Mouse (Mus musculus) forebrain, embryonic 13.5 days (tissue): ENCODE measurements at regions not wholly inside any gene's neighbourhood (a gene's known extent, or its start where the extent isn't known, plus 50 kb on each side); places are given as distances from the start of the nearest gene placed in this dataset.

Experiments
- ATAC-seq: fragments of 200-750 bp; cut with Nextera tagmentation; 2 replicates; pipeline ENCODE4 v1.8.0; 2017
- H3K27ac ChIP-seq: fragments of 300-500 bp; sonication (generic); 2 replicates; pipeline ENCODE4 v1.5.1; 2015; ENCODE audit warnings: inconsistent platforms, mild to moderate bottlenecking, moderate library complexity
- H3K27me3 ChIP-seq: fragments of 300-500 bp; sonication (generic); 2 replicates; pipeline ENCODE4 v1.6.1; 2015; ENCODE audit warnings: mild to moderate bottlenecking, inconsistent platforms
- H3K36me3 ChIP-seq: fragments of 300-500 bp; sonication (generic); 2 replicates; pipeline ENCODE4 v1.6.1; 2015; ENCODE audit warnings: mild to moderate bottlenecking, inconsistent platforms; ENCODE audit not compliant: poor library complexity, severe bottlenecking
- H3K4me1 ChIP-seq: fragments of 300-500 bp; sonication (generic); 2 replicates; pipeline ENCODE4 v1.6.1; 2015; ENCODE audit warnings: inconsistent platforms
- H3K4me2 ChIP-seq: fragments of 300-500 bp; sonication (generic); 2 replicates; pipeline ENCODE4 v1.6.1; 2015; ENCODE audit warnings: inconsistent platforms, mild to moderate bottlenecking, moderate library complexity
- H3K4me3 ChIP-seq: fragments of 300-500 bp; sonication (generic); 2 replicates; pipeline ENCODE4 v1.5.1; 2015; ENCODE audit warnings: mild to moderate bottlenecking, inconsistent platforms
- H3K9ac ChIP-seq: fragments of 300-500 bp; sonication (generic); 2 replicates; pipeline ENCODE4 v1.6.1; 2015; ENCODE audit warnings: mild to moderate bottlenecking, inconsistent platforms
- H3K9me3 ChIP-seq: fragments of 300-500 bp; sonication (generic); replicated peaks from 2 replicates; pipeline ENCODE4 v1.6.1; 2016; ENCODE audit warnings: inconsistent platforms
- WGBS: fragments of 180-500 bp; shearing (Covaris S2); methylation state at CpG from one replicate; pipeline ENCODE4 v1.1.7; 2015; 5-methylcytosine and 5-hydroxymethylcytosine counted together

- Histone ChIP-seq H3K4me2 (no peak overlapping the region), H3K27me3 (no peaks in the 10 kb centered on the region), H3K36me3 (no peaks in the 10 kb centered on the region), H3K4me3 (no peak overlapping the region), H3K9me3 (no peaks in the 10 kb centered on the region), H3K4me1 (peaks cover 19% of the 10 kb centered on the region), H3K27ac (no peak overlapping the region), H3K9ac (no peak overlapping the region)
- 33% methylated on average over 1 of the region's 1 CpGs for WGBS
- ATAC-seq = no peak
These were observed 280.7 kb downstream of the Ptbp2 start for GRCm38 (mm10) chr3:119503471-119503972.

GRCm38 (mm10) chr3:119498711-119499110 lies 285.6 kb downstream of the Ptbp2 start:
- Histone ChIP-seq H3K4me1 (peaks cover 26% of the 10 kb centered on the region), H3K9ac (no peak overlapping the region), H3K36me3 (no peaks in the 10 kb centered on the region), H3K4me2 (peak overlapping the region; percentile 51), H3K27ac (no peak overlapping the region; the same call in 1 of the 2 replicates), H3K9me3 (no peaks in the 10 kb centered on the region), H3K4me3 (peak overlapping the region; percentile 8), H3K27me3 (no peaks in the 10 kb centered on the region)
- 35% methylated on average over 20 of the region's 20 CpGs for WGBS
- peak; percentile 89 for ATAC-seq

GRCm38 (mm10) chr3:119497880-119498279 lies 286.4 kb downstream of the Ptbp2 start:
- H3K36me3 ChIP-seq = no peaks in the 10 kb centered on the region
- H3K27ac ChIP-seq = no peak overlapping the region
- 44% methylated on average over 7 of the region's 7 CpGs for WGBS
- H3K9me3 ChIP-seq = no peaks in the 10 kb centered on the region
- no peaks in the 10 kb centered on the region for H3K27me3 ChIP-seq
- H3K4me1 ChIP-seq = peaks cover 18% of the 10 kb centered on the region; the same call in 1 of the 2 replicates
- no peak overlapping the region for H3K4me2 ChIP-seq
- H3K9ac ChIP-seq = no peak overlapping the region
- H3K4me3 ChIP-seq = no peak overlapping the region
- ATAC-seq = no peak; the same call in 1 of the 2 replicates

GRCm38 (mm10) chr3:119494580-119494979 lies 289.7 kb downstream of the Ptbp2 start:
- Histone ChIP-seq H3K36me3 (no peaks in the 10 kb centered on the region), H3K4me2 (no peak overlapping the region), H3K9me3 (no peaks in the 10 kb centered on the region), H3K27ac (no peak overlapping the region), H3K4me3 (no peak overlapping the region), H3K4me1 (peaks cover 18% of the 10 kb centered on the region; the same call in 1 of the 2 replicates), H3K9ac (no peak overlapping the region), H3K27me3 (no peaks in the 10 kb centered on the region)
- no peak for ATAC-seq
- 76% methylated on average over 5 of the region's 5 CpGs for WGBS

- Histone ChIP-seq H3K9ac (no peak overlapping the region), H3K9me3 (no peaks in the 10 kb centered on the region), H3K27ac (no peak overlapping the region), H3K4me3 (no peak overlapping the region), H3K36me3 (no peaks in the 10 kb centered on the region), H3K4me2 (no peak overlapping the region), H3K4me1 (0 out of 2 replicates have a peak, but pooled peaks cover 3% of the 10 kb centered on the region), H3K27me3 (no peaks in the 10 kb centered on the region)
- 52% methylated on average over 1 of the region's 1 CpGs for WGBS
- ATAC-seq = no peak
These were observed 291.6 kb downstream of the Ptbp2 start for GRCm38 (mm10) chr3:119492627-119493026.

- H3K9ac ChIP-seq = no peak overlapping the region
- H3K36me3 ChIP-seq = no peaks in the 10 kb centered on the region
- no peak overlapping the region for H3K4me3 ChIP-seq
- peaks cover 5% of the 10 kb centered on the region; the same call in 1 of the 2 replicates for H3K9me3 ChIP-seq
- H3K4me2 ChIP-seq = no peak overlapping the region
- H3K27me3 ChIP-seq = no peaks in the 10 kb centered on the region
- H3K4me1 ChIP-seq = 0 out of 2 replicates have a peak, but pooled peaks cover 3% of the 10 kb centered on the region
- no peak overlapping the region for H3K27ac ChIP-seq
- ATAC-seq = no peak
These were observed 294.9 kb downstream of the Ptbp2 start for GRCm38 (mm10) chr3:119489336-119489735.
